Mouse (Mus musculus) thymus, postnatal 36 days (tissue): ENCODE results near the gene Grrp1.
"Not testable (repeated sequence)": the region's sequence is repeated elsewhere in the genome, so short reads cannot be mapped to it uniquely, and the experiment has no call there.

Experiments
- DNase-seq, 2 experiments: peaks; one replicate each; pipeline ENCODE4 v3.0.0; 2022; ENCODE audit warnings: mixed read lengths in 2 of 2

Grrp1 gene

DNA sequence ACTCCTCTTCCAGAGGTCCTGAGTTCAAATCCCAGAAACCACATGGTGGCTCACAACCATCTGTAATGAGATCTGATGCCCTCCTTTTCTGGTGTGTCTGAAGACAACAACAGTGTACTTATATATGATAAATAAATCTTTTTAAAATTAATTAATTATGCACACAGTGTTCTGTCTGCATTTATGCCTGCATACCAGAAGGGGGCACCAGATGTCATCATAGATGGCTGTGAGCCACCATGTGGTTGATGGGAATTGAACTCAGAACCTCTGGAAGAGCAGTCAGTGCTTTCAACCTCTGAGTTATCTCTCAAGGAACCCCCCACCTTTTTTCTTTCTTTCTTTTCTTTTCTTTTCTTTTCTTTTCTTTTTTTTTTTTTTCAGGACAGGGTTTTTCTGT is 15.7 kb upstream of the Grrp1 start:
- not testable (repeated sequence) for DNase-seq

DNA sequence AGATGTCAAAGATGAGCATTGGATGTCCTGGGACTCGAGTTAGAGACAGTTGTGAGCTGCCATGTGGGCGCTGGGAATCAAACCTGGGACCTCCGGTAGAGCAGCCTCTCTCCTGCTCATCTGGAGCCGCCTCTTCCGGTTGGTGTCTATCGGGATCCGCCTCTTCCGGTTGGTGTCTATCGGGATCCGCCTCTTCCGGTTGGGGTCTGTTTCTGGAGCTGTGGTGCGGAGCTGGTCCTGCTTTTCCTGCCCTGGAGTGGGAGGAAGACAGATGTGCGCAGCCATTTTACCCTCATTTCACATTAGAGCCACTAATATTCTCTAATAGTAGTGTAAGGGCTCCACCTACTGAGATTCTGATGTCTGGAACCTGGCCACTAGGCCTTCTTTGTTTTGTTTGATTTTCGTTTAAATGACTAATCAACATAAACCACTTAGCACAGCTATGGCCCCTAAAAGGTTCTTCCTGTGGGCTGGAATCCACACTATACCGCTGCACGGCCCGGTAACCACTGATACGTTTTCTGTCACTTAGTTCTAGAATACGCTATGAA is 14.3 kb upstream of the Grrp1 start:
- DNase-seq, result no peak

- no peak for DNase-seq
Observed at GRCm38 (mm10) chr4:134265860-134266585, 12.1 kb upstream of the Grrp1 start.

DNA sequence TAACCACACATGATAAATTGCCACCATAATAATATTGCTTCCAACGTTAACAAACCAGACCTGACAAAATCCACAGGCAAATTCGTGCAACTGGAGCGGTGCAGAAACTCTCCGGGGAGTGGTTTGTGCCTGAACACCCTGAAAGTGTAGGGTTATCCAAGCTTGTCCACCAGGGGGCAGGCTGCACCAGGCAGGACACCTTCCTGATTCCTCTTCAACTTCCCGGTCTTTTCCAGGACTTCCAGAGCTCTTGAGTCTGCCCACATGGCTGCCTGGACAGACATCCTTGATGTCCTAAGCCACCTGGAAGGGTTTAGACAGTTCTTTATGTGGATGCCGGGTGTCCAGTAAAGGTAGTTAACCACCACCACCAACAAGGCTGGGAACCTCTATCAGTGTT is 9.3 kb upstream of the Grrp1 start:
- peak; percentile 38 to 52 for DNase-seq

DNA sequence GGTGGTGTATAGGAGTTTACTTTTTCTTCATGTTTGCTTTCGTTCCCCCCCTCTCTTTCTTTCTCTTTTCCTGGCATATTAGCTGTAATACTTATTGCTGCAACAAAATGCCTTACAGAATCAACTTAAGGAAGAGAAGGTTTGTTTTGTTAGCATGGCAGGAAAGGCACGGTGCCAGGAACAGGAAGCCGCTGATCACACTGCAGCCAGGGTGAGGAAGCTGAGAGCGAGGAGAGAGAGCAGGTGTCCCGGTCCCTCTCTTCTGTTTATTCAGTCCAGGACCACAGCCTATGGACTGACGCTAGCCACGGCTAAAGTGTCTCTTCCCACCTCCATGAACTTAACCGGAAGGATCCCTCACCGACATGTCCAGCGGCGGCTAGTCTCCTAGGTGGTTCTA is 4.4 kb upstream of the Grrp1 start:
- peak in 1 of 2 experiments; percentile 39 for DNase-seq

- DNase-seq, result no peak
Observed at GRCm38 (mm10) chr4:134257198-134258009, 3.5 kb upstream of the Grrp1 start.

DNA sequence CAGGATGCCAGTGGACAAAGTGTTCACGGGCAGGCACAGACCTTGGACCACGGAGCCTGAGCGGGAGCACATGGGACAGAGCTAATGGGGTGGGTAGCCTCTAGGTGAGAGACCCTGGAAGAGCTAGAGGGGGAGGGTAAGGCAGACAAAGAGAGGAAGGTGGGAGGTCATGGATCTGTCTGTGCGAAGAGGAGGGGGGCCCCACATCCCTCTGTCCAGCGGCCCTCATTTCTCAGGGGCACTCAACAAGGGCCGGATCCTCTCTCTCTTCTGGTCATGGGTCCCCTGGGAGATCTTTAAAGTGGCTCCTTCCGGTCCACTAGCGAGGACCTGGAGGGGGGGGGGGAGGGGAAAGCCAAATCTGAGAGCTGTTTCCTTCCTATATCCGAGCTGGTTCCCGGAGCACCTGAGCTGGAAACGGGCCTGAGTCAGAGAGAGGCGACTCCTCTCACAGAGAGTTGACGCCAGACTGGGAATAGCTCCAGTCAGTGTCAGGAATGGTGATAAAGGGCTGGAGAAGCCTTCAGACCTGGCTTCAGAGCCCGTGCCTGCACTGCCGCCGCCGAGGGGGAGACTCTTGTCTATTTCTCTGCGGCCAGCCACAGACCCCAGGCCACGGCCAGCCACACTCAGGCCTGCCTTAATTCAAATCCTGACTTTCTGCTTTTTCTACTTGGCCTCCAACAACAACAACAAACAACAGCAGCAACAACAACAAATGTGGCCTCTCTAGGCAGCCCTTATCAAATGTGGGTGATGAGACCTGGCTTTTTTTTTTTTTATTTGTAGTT is 2.7 kb upstream of the Grrp1 start:
- no peak for DNase-seq

- peak in 1 of 2 experiments; percentile 46 for DNase-seq
Observed at GRCm38 (mm10) chr4:134255854-134256253, 1.9 kb upstream of the Grrp1 start.

- DNase-seq, result no peak
Observed at GRCm38 (mm10) chr4:134254835-134255234, 929 bp upstream of the Grrp1 start.

DNA sequence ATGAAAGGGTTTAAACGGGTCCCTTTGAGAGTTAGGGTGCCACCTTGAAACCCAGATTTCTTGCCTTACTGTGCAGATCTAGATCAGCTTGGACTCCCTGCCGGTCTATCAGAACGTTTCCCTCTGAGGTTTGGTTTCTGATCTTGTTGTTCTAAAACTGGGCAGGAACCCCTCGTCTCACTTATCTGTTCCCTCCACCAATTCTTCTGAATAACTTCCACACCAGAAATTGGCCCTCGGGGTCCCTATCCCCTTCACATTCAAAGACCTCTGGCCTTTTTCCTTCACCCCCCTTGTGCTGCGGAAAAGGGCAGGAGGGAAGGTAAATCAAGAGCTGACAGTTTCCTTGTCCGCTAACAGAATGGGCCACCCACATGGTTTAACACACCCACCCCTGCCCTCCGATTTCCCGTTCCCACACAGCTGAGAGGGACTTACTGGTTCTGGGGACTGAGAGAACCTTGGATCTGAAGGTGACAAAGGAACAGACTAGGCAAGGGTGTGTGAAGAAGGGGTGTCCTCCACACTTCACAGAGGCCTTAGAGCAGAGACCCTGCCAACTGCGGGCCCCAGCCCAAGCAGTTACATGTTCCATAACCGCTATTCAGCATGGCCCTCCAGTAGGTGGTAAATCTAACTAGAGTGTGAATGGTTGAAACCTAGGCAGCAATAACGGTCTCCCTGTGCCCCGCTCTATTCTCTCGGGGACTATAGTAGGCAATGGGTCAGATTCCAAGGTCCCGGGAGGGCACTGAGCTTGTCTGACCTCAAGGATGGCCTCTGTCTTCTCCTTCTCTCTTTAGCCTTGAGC is 790 bp downstream of the Grrp1 start:
- DNase-seq, result no peak

DNA sequence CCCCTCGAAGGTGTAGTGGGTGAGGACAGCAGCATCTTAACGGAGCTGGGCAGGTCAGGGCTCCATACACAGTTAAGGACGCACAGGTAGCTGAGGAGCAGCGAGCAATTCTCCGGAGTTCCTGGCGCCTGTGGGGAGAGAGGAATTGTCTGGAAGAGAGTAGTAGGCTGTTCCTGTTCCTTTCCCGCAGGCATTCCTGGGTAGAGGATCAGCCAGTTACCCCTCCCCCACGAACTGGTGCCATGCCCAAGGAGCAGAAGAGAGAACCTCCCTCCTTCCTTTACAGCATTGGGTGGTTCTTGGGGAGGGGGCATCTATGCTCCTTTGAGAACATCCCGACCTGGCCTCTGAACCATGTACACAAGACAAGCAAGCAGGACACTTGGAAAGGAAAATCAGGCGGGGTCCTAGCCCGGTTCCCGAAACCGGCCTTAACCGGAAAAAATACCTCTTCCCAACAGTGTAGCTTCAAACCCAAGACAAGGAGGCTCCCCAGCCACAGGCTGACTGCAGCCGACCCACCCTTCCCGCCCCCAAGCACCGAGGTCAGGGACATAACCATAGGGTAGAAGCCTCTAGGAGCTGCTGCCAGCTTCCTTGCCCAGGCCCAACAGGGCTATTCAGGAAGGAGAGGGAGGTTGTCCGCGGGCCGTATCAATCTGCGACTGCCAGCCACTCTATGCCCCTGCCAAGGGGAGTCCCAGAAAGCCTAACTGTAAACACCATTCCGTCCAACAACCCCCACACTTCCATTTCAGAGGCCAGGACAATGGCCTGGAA is 1.6 kb downstream of the Grrp1 start:
- no peak for DNase-seq

- DNase-seq, result peak; percentile 37 to 52
Observed at GRCm38 (mm10) chr4:134251241-134252130, 2.4 kb downstream of the Grrp1 start.

- DNase-seq, result no peak
Observed at GRCm38 (mm10) chr4:134250930-134251240, 3.0 kb downstream of the Grrp1 start.

DNA sequence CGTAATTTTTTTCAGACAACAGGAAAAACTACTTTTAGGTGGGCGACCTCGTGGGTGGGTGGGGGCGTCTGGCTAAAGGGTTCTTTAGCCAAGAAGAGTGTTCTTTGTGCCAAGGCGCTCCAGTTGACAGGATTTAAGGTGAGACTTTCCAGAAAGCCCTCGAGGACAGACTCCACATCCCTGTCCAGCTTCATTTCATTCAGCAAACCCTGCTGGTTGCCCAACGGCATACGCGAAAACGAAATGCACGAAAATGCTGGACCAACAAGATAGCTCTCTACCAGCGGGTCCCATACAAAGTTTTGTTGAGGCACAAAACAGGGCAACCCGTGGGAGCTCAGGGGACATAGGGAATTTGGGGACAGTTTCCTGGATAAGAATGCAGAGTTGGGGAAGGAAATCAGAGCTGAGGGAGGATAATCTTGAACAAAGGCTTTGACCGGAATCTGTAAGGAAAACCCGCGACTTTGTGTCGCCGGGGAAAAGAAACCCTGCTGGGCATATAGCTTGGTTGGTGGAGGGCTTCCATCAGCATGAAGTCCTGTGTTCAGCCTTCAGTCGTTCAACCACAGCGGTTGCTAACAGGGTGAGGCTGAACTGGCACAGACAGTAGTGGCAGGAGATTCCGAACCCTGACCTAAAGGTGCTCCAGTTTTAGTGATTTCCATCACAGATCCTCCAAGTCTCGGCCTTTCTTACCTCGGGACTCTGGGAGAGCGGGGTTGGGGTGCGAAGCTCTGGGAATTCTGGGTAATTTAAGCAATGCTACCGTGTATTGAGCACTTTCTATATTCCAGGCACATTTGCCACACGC is 3.6 kb downstream of the Grrp1 start:
- DNase-seq, result no peak

DNA sequence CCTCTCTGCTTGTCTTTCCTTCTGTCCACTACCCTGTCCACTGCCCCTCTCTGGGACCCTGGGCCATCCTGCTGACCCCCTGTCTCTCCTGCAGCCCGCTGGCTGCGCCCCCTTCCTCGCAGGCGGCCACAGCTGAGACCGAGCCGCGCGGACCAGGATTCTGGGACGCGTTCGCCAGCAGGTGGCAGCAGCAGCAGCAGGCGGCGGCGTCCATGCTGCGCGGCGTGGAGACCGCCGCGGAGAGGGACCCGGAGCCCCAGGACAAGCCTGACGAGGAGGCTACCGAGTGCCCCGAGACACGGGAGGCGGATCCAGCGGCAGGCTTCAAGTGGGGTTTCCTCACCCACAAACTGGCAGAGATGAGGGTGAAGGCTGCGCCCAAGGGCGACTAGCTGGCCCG is 4.3 kb downstream of the Grrp1 start:
- DNase-seq, result peak; percentile 71

DNA sequence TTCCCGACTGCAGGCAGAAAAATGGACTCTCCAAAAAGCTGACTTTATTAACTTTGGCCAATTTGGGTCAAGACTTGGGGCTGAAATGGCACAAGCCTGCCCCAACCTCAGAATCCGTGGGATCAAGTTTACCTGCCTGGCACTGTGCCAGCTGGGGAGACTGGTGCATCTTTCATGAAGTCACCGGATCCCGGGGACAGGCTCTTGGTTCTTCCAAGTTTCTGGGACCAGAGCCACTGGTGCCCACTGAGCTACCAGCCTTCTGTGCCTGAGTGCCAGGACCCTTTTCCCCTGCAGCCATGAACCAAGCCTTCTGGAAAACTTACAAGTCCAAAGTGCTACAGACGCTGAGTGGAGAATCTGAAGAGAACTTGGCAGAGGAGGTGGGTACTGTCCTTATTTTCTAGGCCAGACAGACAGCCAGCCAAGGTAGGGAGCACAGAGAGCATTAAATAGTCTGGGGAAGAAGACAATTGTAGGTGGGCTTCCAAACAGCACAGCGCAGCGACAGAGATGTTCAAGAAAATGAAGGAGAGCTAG is 7.1 kb downstream of the Grrp1 start, which contains the start of gene Gm30191:
Gm30191 (plus strand) TSS at position 217 of the 540 bp plus-strand sequence.
- DNase-seq, result no peak

GRCm38 (mm10) chr4:134246256-134246655 is 7.7 kb downstream of the Grrp1 start:
- no peak for DNase-seq

- DNase-seq, result peak; percentile 95 to 97
Observed at GRCm38 (mm10) chr4:134245148-134245843, 8.6 kb downstream of the Grrp1 start, which contains the start of gene Zfp593. Zfp593 (minus strand) TSS chr4:134245592.
